Mouse (Mus musculus) embryonic facial prominence, embryonic 11.5 days (tissue): ENCODE results near the gene Bscl2. TPM values are rescaled to one million over a fixed set of nuclear protein-coding genes. Genes with fewer than 3 reads are reported as not detected.
"Not testable (repeated sequence)": the region's sequence is repeated elsewhere in the genome, so short reads cannot be mapped to it uniquely, and the experiment has no call there.

Experiments used
- ATAC-seq: fragments of 200-750 bp; cut with Nextera tagmentation; replicated peaks from 2 replicates; pipeline ENCODE4 v1.8.0; 2017; ENCODE audit warnings: low read depth; ENCODE audit not compliant: insufficient number of reproducible peaks, low FRiP score, low TSS enrichment
- DNase-seq: peaks from one replicate; pipeline ENCODE4 v3.0.0-alpha.2; 2015; ENCODE audit warnings: low spot score
- H3K27ac ChIP-seq: fragments of 300-500 bp; sonication (generic); replicated peaks from 2 replicates; pipeline ENCODE4 v1.5.1; 2014; ENCODE audit warnings: mild to moderate bottlenecking, low read depth, low read length, control low read depth
- H3K27me3 ChIP-seq: fragments of 300-500 bp; sonication (generic); 2 replicates; pipeline ENCODE4 v1.6.1; 2014; ENCODE audit warnings: mild to moderate bottlenecking, low read length, moderate library complexity, mixed read lengths; ENCODE audit not compliant: control insufficient read depth, insufficient read depth
- H3K36me3 ChIP-seq: fragments of 300-500 bp; sonication (generic); replicated peaks from 2 replicates; pipeline ENCODE4 v1.6.1; 2014; ENCODE audit warnings: low read depth, mild to moderate bottlenecking, low read length, moderate library complexity, mixed read lengths; ENCODE audit not compliant: control insufficient read depth, insufficient read depth
- H3K4me1 ChIP-seq: fragments of 300-500 bp; sonication (generic); 2 replicates; pipeline ENCODE4 v1.6.1; 2014; ENCODE audit warnings: low read length, mixed read lengths; ENCODE audit not compliant: control insufficient read depth, insufficient read depth
- H3K4me2 ChIP-seq: fragments of 300-500 bp; sonication (generic); 2 replicates; pipeline ENCODE4 v1.6.1; 2014; ENCODE audit warnings: low read depth, mild to moderate bottlenecking, control low read depth, low read length, moderate library complexity
- H3K4me3 ChIP-seq: fragments of 300-500 bp; sonication (generic); 2 replicates; pipeline ENCODE4 v1.5.1; 2014; ENCODE audit warnings: low read depth, low read length, control low read depth
- H3K9ac ChIP-seq: fragments of 300-500 bp; sonication (generic); replicated peaks from 2 replicates; pipeline ENCODE4 v1.6.1; 2014; ENCODE audit warnings: mild to moderate bottlenecking, control low read depth, low read length
- H3K9me3 ChIP-seq: fragments of 300-500 bp; sonication (generic); replicated peaks from 2 replicates; pipeline ENCODE4 v1.6.1; 2016; ENCODE audit warnings: mild to moderate bottlenecking, low read length, inconsistent platforms, mixed read lengths; ENCODE audit not compliant: control insufficient read depth
- WGBS: fragments of 180-500 bp; shearing (Covaris S2); extraction: QIAGEN DNeasy Blood & Tissue Kit; methylation state at CpG from one replicate; pipeline ENCODE4 v1.1.7; 2014; 5-methylcytosine and 5-hydroxymethylcytosine counted together
- polyA plus RNA-seq: library from polyadenylated mRNA; unstranded; fragments of >200 nt; fragmentation: Nextera tagmentation; extraction: Ambion mirVana; gene quantifications from 2 replicates; pipeline ENCODE4 v1.2.1, GENCODE M21; 2014

Bscl2 gene
- polyA plus RNA-seq, 1 experiment from 2014 or later, result 29.9 TPM

GRCm38 (mm10) chr19:8870381-8870780 is 33.1 kb downstream of the Bscl2 start:
- not testable (repeated sequence) for H3K9me3 ChIP-seq, DNase-seq, H3K4me1 ChIP-seq, H3K4me2 ChIP-seq, H3K27me3 ChIP-seq, H3K9ac ChIP-seq, H3K27ac ChIP-seq, ATAC-seq, H3K4me3 ChIP-seq, H3K36me3 ChIP-seq
- WGBS, result 76% methylated on average over 3 of the region's 3 CpGs

DNA sequence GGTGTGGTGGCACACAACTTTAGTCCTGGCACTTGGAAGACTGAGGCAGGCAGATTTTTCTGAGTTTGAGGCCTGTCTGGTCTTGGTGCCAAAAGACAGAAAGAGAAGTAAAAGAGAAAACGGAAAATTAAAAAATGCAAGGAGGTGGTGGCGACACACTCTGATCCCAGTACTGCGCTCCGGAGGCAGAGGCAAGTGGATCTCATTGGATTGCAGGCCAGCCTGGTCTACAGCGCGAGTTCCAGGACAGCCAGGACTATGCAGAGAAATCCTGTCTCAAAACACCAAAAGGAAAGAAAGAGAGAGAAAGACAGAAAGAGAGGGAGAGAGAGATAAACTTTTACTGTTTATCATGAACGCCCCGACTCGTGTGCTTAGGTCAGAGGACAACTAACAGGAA is 33.6 kb downstream of the Bscl2 start:
- Histone ChIP-seq H3K27me3 (no peaks in the 10 kb centered on the region), H3K4me1 (no peaks in the 10 kb centered on the region), H3K4me3 (peak overlapping the region; percentile 90), H3K9me3 (no peaks in the 10 kb centered on the region), H3K4me2 (peak overlapping the region; percentile 21), H3K36me3 (peaks cover 10% of the 10 kb centered on the region), H3K27ac (no peak overlapping the region), H3K9ac (peak overlapping the region; percentile 43)
- WGBS, result 61% methylated on average over 9 of the region's 9 CpGs
- DNase-seq (no peak), ATAC-seq (no peak; the same call in 1 of the 2 replicates)

- WGBS, result under 1% methylated on average over 57 of the region's 59 CpGs
These were observed 34.3 kb downstream of the Bscl2 start, which contains the start of gene Ubxn1 for GRCm38 (mm10) chr19:8871267-8872186. Ubxn1 (plus strand) TSS chr19:8871496.

DNA sequence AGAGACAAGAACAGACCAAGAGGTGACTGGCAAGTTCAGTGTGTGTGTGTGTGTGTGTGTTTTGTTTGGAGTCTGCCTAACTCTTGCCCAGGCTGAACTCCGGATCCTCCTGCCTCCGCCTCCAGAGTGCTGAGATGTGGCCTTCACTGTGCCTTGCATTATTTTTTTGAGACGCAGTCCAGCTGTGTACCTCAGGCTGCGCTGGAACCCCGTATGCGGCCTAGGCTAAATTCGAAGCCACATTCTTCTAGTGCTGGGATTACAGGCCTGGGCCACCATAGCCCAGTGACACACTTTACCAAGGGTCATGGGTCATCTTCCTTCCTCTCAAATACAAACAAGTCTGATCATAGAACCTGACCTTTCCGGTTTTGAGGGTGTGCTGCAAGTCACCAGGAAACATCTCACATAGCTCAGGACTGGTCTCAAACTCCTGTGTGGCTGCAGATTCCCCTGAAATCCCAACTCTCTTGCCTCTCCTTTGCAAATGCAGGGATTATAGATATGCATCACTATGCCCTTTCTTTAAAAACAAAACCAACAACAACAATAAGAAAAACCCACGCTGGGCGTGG is 35.1 kb downstream of the Bscl2 start:
- H3K9ac ChIP-seq, result peak overlapping the region; percentile 83
- H3K4me3 ChIP-seq, result peak overlapping the region; percentile 90
- no peak overlapping the region for H3K27ac ChIP-seq
- no peak for DNase-seq
- H3K9me3 ChIP-seq, result no peaks in the 10 kb centered on the region
- peak overlapping the region; percentile 73 for H3K4me2 ChIP-seq
- 74% methylated on average over 10 of the region's 10 CpGs for WGBS
- ATAC-seq, result no peak
- H3K27me3 ChIP-seq, result no peaks in the 10 kb centered on the region
- no peaks in the 10 kb centered on the region for H3K4me1 ChIP-seq
- H3K36me3 ChIP-seq, result peaks cover 10% of the 10 kb centered on the region

More at GRCm38 (mm10) chr19:8871267-8872186, 34.3 kb downstream of the Bscl2 start, which contains the start of gene Ubxn1:
- peak within 1 kb of the TSS; percentile 23 for H3K27ac ChIP-seq
- H3K4me1 ChIP-seq, result no peaks in the 10 kb centered on the region
- H3K9ac ChIP-seq, result peak within 1 kb of the TSS; percentile 83
- peak within 1 kb of the TSS; percentile 73 for H3K4me2 ChIP-seq
- H3K9me3 ChIP-seq, result no peaks in the 10 kb centered on the region
- peaks cover 10% of the 10 kb centered on the region for H3K36me3 ChIP-seq
- DNase-seq (peak; percentile 97), ATAC-seq (peak; percentile 96)
- H3K27me3 ChIP-seq, result no peaks in the 10 kb centered on the region
- peak within 1 kb of the TSS; percentile 90 for H3K4me3 ChIP-seq

- H3K36me3 ChIP-seq, result peaks cover 10% of the 10 kb centered on the region
- no peak overlapping the region for H3K4me3 ChIP-seq
- no peaks in the 10 kb centered on the region for H3K27me3 ChIP-seq
- 93% methylated on average over 7 of the region's 7 CpGs for WGBS
- H3K27ac ChIP-seq, result no peak overlapping the region
- ATAC-seq (no peak), DNase-seq (no peak)
- H3K4me1 ChIP-seq, result no peaks in the 10 kb centered on the region
- no peaks in the 10 kb centered on the region for H3K9me3 ChIP-seq
- no peak overlapping the region for H3K9ac ChIP-seq
- H3K4me2 ChIP-seq, result no peak overlapping the region
These were observed 37.8 kb downstream of the Bscl2 start for GRCm38 (mm10) chr19:8875031-8875430.

- peak within 1 kb of the TSS; percentile 52 for H3K27ac ChIP-seq
- WGBS, result under 1% methylated on average over 42 of the region's 42 CpGs
- H3K9me3 ChIP-seq, result no peaks in the 10 kb centered on the region
- peak within 1 kb of the TSS; percentile 81 for H3K4me2 ChIP-seq
- H3K36me3 ChIP-seq, result peaks cover under 1% of the 10 kb centered on the region
- H3K4me3 ChIP-seq, result peak within 1 kb of the TSS; percentile 82
- peak within 1 kb of the TSS; percentile 91 for H3K9ac ChIP-seq
- DNase-seq (peak; percentile 92), ATAC-seq (peak; percentile 98)
- H3K4me1 ChIP-seq, result no peaks in the 10 kb centered on the region
- H3K27me3 ChIP-seq, result no peaks in the 10 kb centered on the region
These were observed 43.2 kb downstream of the Bscl2 start, which contains the start of gene Uqcc3 for GRCm38 (mm10) chr19:8880311-8881033. Uqcc3 (minus strand) TSS chr19:8880923.

- Histone ChIP-seq H3K9me3 (no peaks in the 10 kb centered on the region), H3K27me3 (no peaks in the 10 kb centered on the region), H3K4me3 (peak overlapping the region; percentile 82), H3K27ac (no peak overlapping the region), H3K9ac (peak overlapping the region; percentile 91; the same call in 1 of the 2 replicates), H3K4me2 (peak overlapping the region; percentile 81), H3K4me1 (no peaks in the 10 kb centered on the region), H3K36me3 (no peaks in the 10 kb centered on the region; the same call in 1 of the 2 replicates)
- WGBS, result 20% methylated on average over 3 of the region's 3 CpGs
- ATAC-seq, result no peak
- DNase-seq, result no peak
These were observed 43.7 kb downstream of the Bscl2 start for GRCm38 (mm10) chr19:8881034-8881392.
